Mouse (Mus musculus) layer of hippocampus, postnatal 36 days (tissue): ENCODE data around the gene Mbl2. TPM values are rescaled to one million over a fixed set of nuclear protein-coding genes. Genes with fewer than 3 reads are reported as not detected.
A peak's percentile ranks its signal among the peaks of the same experiment; 100 is the strongest.
"Not testable (repeated sequence)": the region's sequence is repeated elsewhere in the genome, so short reads cannot be mapped to it uniquely, and the experiment has no call there.

ENCODE experiments used
- DNase-seq, 2 experiments: peaks; one replicate each; pipeline ENCODE4 v3.0.0; 2022
- total RNA-seq, 2 experiments: library from RNA; stranded (reverse); gene quantifications; 2 replicates each; pipeline ENCODE4 v1.2.3; 2021

The Mbl2 gene
- total RNA-seq, result not detected

- no peak for DNase-seq
Observed at GRCm38 (mm10) chr19:30232691-30233090, at the start of gene Mbl2. Mbl2 (plus strand) TSS chr19:30232942.

DNA sequence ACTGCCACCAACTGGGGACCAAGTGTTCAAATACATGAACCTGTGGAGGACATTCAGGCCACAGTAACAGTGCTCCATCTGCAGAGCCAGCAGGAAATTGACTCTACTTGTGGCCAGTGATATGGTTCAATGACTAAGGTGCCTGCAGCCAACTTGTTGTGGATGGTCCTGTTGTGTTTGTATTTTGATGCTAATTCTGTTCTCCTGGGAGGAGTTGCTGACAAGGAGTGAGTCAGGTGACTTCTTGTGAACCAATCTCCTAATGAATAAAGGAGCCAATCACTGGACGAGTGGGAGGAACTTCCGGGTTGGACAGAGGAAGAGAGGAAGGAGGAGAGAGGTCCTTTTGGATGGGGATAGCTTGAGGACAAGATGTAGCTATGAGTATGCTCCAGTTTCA, 47.2 kb upstream of the Mbl2 start:
- no peak for DNase-seq

DNA sequence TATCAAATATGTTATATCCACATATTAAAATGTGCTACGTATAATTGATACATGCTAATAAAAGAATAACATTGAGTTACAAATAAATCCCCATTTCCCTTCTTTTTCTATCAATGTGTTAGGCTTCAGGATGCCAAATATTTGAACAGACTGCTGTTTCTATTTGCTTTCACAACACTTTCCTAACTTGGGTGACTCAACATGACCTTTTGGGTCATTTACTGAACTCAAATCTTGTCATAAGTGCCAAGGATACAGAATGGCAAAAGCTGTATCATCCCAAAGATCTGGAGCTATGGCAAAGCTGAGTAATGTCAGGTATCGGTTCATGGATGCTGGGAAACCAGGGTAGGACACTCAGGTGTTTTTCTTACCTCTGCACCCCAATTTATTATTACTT, 45.5 kb upstream of the Mbl2 start:
- no peak for DNase-seq

GRCm38 (mm10) chr19:30194999-30195398, 37.7 kb upstream of the Mbl2 start:
- no peak for DNase-seq

DNA sequence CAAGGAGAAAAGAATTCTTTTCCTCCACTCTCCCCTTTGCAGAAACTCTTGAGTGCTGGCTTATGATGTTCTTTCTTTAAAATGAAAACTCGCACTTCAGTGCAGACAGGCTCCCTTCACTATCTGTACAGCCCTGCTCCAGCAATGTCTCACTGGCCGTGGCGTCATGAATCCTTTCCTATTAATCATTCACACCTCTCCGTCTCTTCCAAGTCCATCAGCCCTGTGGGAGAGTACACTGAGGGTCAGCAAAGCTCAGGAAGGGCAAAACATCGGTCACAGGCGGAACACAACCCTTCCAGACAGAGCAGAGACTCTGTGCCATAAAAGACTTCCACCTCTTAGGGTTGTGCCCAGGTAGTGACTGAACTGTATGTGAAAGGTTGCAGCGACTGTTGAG, 30.6 kb upstream of the Mbl2 start:
- DNase-seq, result no peak

DNA sequence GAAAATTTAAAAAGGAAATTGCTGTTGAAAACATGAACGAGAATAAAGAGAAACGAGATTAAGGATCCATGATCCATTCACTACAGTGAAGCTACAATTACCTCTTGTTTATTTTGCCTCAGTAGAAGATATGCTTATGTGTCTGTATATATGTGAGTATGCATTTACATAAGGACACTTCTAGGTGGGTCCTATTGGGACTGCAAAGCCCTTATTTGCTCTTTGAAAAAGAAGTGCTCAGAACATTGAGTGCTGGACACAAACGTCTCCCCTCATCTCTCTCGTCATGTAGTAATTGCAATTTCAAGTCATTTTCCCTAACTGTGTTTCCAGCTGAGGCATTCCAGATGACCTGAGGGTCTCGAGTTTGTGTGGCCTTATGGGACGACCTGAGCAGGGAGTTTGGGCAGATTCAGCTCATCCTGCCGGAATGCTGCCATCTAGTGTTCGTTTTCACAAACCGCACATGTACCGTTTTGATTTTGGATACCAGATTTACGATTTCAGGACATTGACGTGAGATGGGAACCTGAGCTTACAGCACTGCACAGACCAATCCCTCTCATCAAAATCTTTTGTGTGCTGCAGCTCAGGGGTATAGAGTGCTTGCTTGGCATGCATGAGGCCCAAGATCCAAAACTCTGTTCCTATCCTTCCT, 27.5 kb upstream of the Mbl2 start:
- peak in 1 of 2 experiments; percentile 29 for DNase-seq

DNA sequence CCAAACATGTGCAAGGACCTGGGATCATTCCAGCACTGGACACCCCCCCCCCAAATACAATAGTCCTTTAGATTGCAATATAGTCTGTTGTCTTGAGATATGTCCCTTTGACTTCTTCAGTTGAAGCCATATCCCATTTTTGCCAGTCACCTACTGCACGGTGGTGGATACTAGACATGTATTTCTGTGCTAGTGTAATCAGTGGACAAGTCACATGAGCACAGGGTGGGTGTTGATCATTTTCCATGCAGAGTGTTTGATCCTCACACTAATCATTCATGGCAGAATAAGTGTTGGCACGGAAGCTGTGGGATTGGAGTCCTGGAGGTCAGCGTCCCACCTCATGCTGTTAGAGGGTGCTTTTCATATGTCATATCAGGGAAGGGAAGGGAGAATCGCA, 26.9 kb upstream of the Mbl2 start:
- DNase-seq, result no peak

GRCm38 (mm10) chr19:30206981-30207380, 25.8 kb upstream of the Mbl2 start:
- DNase-seq, result no peak

DNA sequence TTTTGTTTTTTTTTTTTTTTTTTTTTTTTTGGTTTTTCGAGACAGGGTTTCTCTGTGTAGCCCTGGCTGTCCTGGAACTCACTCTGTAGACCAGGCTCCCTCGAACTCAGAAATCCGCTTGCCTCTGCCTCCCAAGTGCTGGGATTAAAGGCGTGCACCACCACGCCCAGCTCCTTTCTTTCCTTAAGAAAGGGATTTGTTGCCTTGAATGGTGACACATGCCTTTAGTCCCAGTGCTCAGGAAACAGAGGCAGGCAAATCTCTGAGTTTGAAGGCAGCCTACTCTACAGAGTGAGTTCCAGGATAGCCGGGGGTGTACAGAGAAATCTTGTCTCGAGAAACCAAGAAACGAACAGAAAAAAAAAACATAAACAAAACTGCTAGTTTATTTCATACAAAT, 23.7 kb upstream of the Mbl2 start:
- not testable (repeated sequence) for DNase-seq

DNA sequence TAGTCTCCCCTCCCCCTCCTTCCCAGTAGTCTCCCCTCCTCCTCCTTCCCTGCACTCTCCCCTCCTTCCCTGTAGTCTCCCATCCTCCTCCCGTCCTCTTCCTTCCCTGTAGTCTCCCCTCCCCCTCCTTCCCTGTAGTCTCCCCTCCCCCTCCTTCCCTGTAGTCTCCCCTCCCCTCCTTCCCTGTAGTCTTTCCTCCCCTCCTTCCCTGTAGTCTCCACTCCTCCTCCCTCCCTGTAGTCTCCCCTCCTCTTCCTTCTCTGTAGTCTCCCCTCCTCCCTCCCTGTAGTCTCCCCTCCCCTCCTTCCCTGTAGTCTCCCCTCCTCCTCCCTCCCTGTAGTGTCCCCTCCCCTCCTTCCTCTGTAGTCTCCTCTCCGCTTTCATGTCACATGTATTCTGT, 18.7 kb upstream of the Mbl2 start:
- DNase-seq, result no peak

- not testable (repeated sequence) for DNase-seq
Observed at GRCm38 (mm10) chr19:30215736-30216135, 17.0 kb upstream of the Mbl2 start.

GRCm38 (mm10) chr19:30216186-30216585, 16.6 kb upstream of the Mbl2 start:
- no peak for DNase-seq

GRCm38 (mm10) chr19:30217335-30217734, 15.4 kb upstream of the Mbl2 start:
- DNase-seq, result peak; percentile 20 to 59

- not testable (repeated sequence) for DNase-seq
Observed at GRCm38 (mm10) chr19:30222593-30222992, 10.1 kb upstream of the Mbl2 start.

- DNase-seq, result no peak
Observed at GRCm38 (mm10) chr19:30229477-30229876, 3.3 kb upstream of the Mbl2 start.

DNA sequence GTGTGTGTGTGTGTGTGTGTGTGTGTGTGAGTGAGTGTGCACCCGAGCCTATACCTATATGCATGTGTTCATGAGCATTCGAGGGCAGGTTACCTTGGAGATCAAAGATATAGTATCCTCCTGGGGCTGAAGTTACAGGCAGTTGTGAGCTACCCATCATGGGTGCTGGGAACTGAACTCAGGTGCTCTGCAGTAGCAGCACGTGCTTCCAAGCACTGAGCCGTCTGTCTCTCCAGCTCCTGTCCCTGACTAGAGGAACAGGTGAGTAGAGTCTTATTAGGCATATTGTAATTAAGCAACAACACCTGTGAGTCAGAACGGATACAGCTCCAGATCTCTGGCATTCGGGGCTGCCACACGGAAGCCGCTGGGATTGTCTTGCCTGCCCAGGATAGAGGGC, 1.7 kb downstream of the Mbl2 start:
- DNase-seq, result no peak

DNA sequence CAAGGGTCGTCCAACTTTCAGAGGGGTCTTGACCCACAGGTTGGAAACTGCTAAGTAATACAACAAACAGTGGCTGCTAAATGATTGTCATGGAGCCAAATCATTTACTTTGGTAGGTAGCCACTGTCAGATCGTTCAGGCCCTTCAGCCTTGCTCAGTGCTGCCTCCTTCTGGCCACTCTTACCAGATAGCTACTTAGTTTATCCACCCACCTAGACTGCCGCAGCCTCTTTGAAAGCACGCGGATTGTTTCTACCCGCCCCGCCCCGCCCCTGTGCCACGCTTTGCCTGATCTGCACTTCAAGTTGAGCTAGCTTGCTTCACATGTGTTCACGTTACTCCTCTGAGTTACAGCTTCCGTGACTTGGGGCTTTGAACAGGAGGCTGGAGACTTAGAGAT, 14.6 kb downstream of the Mbl2 start:
- DNase-seq, result no peak

GRCm38 (mm10) chr19:30248822-30249221, 16.1 kb downstream of the Mbl2 start:
- DNase-seq, result peak; percentile 63 to 67

- no peak for DNase-seq
Observed at GRCm38 (mm10) chr19:30252253-30252652, 19.5 kb downstream of the Mbl2 start.

DNA sequence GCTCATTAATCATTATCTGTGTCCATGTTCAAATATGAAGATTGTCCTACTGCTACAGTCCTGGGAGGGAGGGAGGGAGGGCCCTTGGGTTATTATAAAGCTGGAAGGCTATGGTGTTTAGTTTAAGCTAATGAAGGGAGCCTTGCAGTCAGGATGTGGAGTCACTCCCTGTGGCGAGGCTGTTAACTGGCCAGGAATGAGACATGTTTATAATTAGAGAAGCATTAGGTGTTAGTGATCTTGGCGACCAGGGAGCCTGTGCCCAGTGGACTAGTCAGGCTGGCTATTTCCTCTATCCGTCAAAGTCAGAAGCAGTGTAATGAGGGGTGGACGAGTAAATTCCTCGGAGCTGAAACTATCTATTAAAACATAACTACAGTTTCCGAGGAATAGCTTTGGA, 23.6 kb downstream of the Mbl2 start:
- no peak for DNase-seq

GRCm38 (mm10) chr19:30281125-30281524, 48.4 kb downstream of the Mbl2 start:
- DNase-seq, result no peak

GRCm38 (mm10) chr19:30287899-30288490, 55.3 kb downstream of the Mbl2 start:
- DNase-seq, result peak in 1 of 2 experiments; percentile 2
